Mouse (Mus musculus) limb, embryonic 11.5 days (tissue): ENCODE results near the gene Desi1. TPM values are rescaled to one million over a fixed set of nuclear protein-coding genes. Genes with fewer than 3 reads are reported as not detected.

Experiments used
- ATAC-seq: fragments of 200-750 bp; cut with Nextera tagmentation; 2 replicates; pipeline ENCODE4 v1.8.0; 2017; ENCODE audit warnings: low read depth; ENCODE audit not compliant: insufficient number of reproducible peaks, low FRiP score, low TSS enrichment
- DNase-seq: peaks from one replicate; pipeline ENCODE4 v3.0.0-alpha.2; 2015; ENCODE audit warnings: low spot score
- H3K27ac ChIP-seq: fragments of 300-500 bp; sonication (generic); replicated peaks from 2 replicates; pipeline ENCODE4 v1.5.1; 2014; ENCODE audit warnings: low read depth, mild to moderate bottlenecking, low read length
- H3K27me3 ChIP-seq: fragments of 300-500 bp; sonication (generic); 2 replicates; pipeline ENCODE4 v1.6.1; 2014; ENCODE audit warnings: mild to moderate bottlenecking, low read length, mixed read lengths; ENCODE audit not compliant: control insufficient read depth, insufficient read depth
- H3K36me3 ChIP-seq: fragments of 300-500 bp; sonication (generic); 2 replicates; pipeline ENCODE4 v1.6.1; 2014; ENCODE audit warnings: mild to moderate bottlenecking, low read length, moderate library complexity, mixed read lengths; ENCODE audit not compliant: control insufficient read depth, insufficient read depth
- H3K4me1 ChIP-seq: fragments of 300-500 bp; sonication (generic); 2 replicates; pipeline ENCODE4 v1.6.1; 2014; ENCODE audit warnings: low read length, mixed read lengths; ENCODE audit not compliant: control insufficient read depth, insufficient read depth
- H3K4me2 ChIP-seq: fragments of 300-500 bp; sonication (generic); 2 replicates; pipeline ENCODE4 v1.6.1; 2014; ENCODE audit warnings: low read depth, mild to moderate bottlenecking, moderate library complexity; ENCODE audit not compliant: severe bottlenecking
- H3K4me3 ChIP-seq: fragments of 300-500 bp; sonication (generic); 2 replicates; pipeline ENCODE4 v1.5.1; 2014; ENCODE audit warnings: low read depth, low read length
- H3K9ac ChIP-seq: fragments of 300-500 bp; sonication (generic); 2 replicates; pipeline ENCODE4 v1.6.1; 2014; ENCODE audit warnings: mild to moderate bottlenecking, low read length
- H3K9me3 ChIP-seq: fragments of 300-500 bp; sonication (generic); 2 replicates; pipeline ENCODE4 v1.6.1; 2016; ENCODE audit warnings: low read length; ENCODE audit not compliant: control insufficient read depth
- WGBS: fragments of 180-500 bp; shearing (Covaris S2); extraction: QIAGEN DNeasy Blood & Tissue Kit; methylation state at CpG from one replicate; pipeline ENCODE4 v1.1.7; 2014; 5-methylcytosine and 5-hydroxymethylcytosine counted together
- polyA plus RNA-seq: library from polyadenylated mRNA; unstranded; fragments of >200 nt; fragmentation: Nextera tagmentation; extraction: Ambion mirVana; gene quantifications from 2 replicates; pipeline ENCODE4 v1.2.1, GENCODE M21; 2014

The Desi1 gene
- polyA plus RNA-seq, 1 experiment from 2014 or later: 34.4 TPM

DNA sequence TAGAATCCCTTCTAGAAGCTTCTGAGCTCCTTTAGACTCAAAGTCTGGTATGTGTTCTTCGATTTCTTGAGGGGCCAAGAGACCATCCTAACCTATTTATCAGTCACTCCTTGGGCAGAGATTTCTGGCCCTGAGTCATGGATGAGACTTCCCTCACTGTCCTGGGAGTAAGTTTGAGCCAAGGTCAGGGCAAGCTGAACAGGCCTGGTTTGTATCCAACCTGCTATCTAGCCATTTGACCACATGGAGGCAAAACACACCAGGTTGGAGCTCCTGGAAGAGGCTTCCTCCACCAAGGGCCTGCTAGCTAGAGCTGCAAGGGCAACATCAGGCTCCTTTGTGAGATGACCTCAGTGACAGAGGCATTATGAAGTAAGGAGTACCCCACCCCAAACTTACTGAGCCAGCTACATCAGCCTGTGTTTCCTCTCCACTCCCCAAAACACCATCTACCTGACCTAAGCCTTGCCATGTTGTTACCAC is 25.1 kb upstream of the Desi1 start, which contains the start of gene 4930407I10Rik:
Gene 4930407I10Rik, plus strand, starts transcription at position 433 of the 483 bp plus-strand sequence.
- Histone ChIP-seq H3K9me3 (no peaks in the 10 kb centered on the region), H3K27me3 (no peaks in the 10 kb centered on the region), H3K27ac (no peak within 1 kb of the TSS), H3K9ac (no peak within 1 kb of the TSS), H3K36me3 (no peaks in the 10 kb centered on the region), H3K4me1 (no peaks in the 10 kb centered on the region), H3K4me3 (no peak within 1 kb of the TSS), H3K4me2 (no peak within 1 kb of the TSS)
- ATAC-seq: no peak
- DNase-seq: no peak
- 83% methylated on average over 1 of the region's 1 CpGs for WGBS

DNA sequence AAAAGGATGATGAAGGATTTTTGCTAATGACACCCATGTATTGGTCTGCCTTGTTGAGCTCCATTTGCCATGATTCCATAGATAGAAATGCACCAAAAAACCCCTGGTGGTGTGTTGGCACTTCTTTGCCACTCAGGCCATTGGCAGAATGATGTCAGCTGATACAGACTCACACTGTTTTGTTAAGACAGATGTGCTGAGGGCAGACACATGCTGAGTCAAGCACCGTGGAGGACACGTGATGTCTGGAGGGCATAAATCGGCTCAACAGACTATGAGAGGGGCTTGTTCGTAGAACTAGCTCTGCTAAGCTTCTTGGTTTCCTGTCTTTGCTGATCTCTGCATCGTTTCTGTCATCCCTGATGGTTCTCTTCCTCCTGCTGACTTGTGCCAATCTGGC is 18.9 kb upstream of the Desi1 start:
- H3K36me3 ChIP-seq: no peaks in the 10 kb centered on the region
- ATAC-seq (no peak), DNase-seq (no peak)
- H3K4me2 ChIP-seq: no peak overlapping the region
- 73% methylated on average over 5 of the region's 5 CpGs for WGBS
- H3K9me3 ChIP-seq: no peaks in the 10 kb centered on the region
- H3K9ac ChIP-seq: no peak overlapping the region
- H3K27ac ChIP-seq: no peak overlapping the region
- no peak overlapping the region for H3K4me3 ChIP-seq
- H3K27me3 ChIP-seq: no peaks in the 10 kb centered on the region
- no peaks in the 10 kb centered on the region for H3K4me1 ChIP-seq

DNA sequence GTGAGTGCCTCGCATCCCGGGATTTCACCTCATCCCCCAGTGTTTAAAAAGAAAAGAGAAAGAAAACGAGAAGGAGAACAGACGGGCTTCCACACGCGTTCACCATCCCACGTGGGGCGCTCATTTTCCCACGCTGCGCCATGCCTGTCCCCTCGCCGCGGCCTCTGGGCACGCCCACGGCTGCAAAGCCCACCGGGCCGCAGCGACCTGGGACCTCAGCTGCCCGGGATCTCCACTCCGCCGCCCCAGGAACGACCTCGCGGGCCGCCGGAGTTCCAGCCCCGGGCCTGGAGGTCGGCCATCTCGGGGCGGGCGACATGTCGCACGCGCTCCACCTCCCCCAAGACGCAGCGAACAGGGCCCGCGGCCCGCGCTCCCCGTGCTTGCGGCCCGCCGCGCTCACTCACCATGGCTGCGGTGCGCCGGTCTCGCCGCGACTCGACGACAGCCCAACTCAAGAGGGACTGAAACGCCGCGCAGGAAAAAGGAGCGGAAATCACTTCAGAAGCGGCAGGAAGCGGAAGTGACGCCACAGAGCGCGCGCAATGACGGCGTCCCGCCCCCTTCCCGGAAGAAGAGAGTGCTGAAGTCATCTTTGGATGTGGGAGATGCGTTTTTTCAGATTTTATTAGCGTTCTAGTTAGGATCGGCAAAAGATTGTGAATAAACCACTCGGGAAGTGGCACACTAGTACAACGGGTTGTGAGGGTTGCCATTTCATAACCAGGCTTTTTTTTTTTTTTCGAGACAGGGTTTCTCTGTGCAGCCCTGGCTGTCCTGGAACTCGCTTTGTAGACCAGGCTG is 13.6 kb upstream of the Desi1 start, which contains the start of gene Snu13:
Gene Snu13, minus strand, starts transcription at position 519 of the 804 bp plus-strand sequence.
- Histone ChIP-seq H3K27ac (peak within 1 kb of the TSS; percentile 75), H3K4me3 (peak within 1 kb of the TSS; percentile 92), H3K9me3 (no peaks in the 10 kb centered on the region), H3K36me3 (no peaks in the 10 kb centered on the region; the same call in 1 of the 2 replicates), H3K27me3 (no peaks in the 10 kb centered on the region), H3K4me2 (peak within 1 kb of the TSS; percentile 74), H3K4me1 (peaks cover 3% of the 10 kb centered on the region; the same call in 1 of the 2 replicates), H3K9ac (peak within 1 kb of the TSS; percentile 90)
- peak; percentile 94 for DNase-seq
- WGBS: under 1% methylated on average over 74 of the region's 74 CpGs
- ATAC-seq: peak; percentile 80

DNA sequence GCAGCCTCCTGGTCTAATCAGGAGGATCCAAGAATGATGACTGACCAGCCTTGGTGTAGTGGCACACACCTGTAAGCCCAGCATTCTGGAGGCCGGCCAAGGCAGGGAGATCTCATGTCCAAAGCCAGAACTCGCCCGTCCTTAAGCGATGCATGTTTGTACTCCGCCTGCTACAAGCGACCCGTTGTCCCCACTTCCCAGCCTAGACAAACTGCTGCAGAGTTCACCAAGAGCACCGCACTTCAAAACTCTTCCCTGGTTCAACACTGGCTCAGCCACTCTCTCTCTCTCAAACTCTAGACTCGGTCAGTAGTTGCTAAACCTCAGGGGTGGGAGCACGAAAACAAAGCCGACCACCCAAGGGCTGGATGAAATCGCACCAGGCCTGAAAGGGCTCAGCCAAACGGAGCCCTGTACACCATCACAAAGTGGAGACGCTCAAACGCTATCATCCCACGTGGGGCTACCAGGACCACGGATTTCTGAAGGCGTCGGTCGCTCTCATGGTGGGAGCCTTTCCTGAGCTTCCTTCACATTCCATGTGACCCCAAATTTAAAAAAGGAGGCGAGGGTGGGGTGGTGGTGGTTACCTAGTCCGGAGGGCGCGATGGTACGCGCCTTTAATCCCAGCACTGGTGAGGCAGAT is 12.7 kb upstream of the Desi1 start:
- Histone ChIP-seq H3K27me3 (no peaks in the 10 kb centered on the region), H3K27ac (no peak overlapping the region), H3K4me2 (peak overlapping the region; percentile 74), H3K9ac (peak overlapping the region; percentile 90), H3K36me3 (no peaks in the 10 kb centered on the region; the same call in 1 of the 2 replicates), H3K4me1 (peaks cover 3% of the 10 kb centered on the region; the same call in 1 of the 2 replicates), H3K4me3 (peak overlapping the region; percentile 92), H3K9me3 (no peaks in the 10 kb centered on the region)
- ATAC-seq: no peak
- peak; percentile 23 for DNase-seq
- WGBS: 4% methylated on average over 26 of the region's 26 CpGs

DNA sequence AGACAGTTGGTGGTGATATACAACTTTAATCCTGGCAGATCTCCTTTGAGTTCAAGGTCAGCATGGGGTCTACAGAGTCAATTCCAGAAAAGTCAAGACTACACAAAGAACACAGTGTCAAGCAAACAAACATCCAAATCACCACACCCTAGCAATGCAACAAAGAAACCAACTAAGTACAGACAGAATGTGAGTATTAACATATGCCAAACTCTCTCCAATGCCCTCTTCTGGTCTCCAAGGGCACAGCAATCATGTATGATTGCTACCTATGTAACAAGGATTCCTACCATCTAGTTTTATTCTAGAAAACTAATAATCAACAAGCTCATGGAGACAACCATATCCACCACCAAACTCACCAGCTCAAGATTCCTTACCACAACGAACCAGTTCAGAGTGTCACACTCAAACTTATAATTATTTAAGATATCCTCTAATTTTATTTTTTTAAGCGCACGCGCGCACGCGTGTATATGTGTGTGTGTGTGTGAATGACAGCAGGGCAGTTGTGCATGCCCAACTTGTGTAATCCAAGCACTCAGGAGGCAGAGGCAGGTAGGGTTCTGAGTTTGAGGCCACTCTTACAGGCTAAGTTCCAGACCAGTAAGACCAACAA is 10.6 kb upstream of the Desi1 start:
- peaks cover 9% of the 10 kb centered on the region; the same call in 1 of the 2 replicates for H3K36me3 ChIP-seq
- no peak overlapping the region for H3K4me2 ChIP-seq
- 96% methylated on average over 7 of the region's 7 CpGs for WGBS
- no peak for DNase-seq
- H3K4me1 ChIP-seq: peaks cover 3% of the 10 kb centered on the region; the same call in 1 of the 2 replicates
- H3K4me3 ChIP-seq: no peak overlapping the region
- H3K27ac ChIP-seq: no peak overlapping the region
- no peaks in the 10 kb centered on the region for H3K9me3 ChIP-seq
- no peak for ATAC-seq
- H3K9ac ChIP-seq: no peak overlapping the region
- no peaks in the 10 kb centered on the region for H3K27me3 ChIP-seq

DNA sequence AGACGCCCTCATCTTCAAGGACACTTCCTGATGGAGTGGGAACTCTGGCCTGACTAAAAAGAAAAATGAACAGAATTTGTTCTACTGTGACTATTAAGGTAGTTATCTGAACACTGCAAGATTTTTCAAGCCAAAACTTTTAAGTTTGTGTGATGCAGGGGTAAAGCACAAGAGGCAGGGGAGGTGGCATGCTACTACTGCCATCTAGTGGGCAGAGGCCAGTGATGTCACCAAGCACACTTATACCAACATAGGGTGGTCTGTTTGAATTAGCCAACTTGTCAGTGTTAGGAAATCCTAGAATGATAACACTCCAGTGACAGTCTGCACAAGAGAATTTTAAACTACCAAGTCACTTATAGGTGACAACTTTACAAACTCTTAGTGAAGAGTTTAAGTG is 7.0 kb upstream of the Desi1 start:
- H3K27ac ChIP-seq: no peak overlapping the region
- DNase-seq (peak; percentile 68), ATAC-seq (no peak)
- no peaks in the 10 kb centered on the region for H3K27me3 ChIP-seq
- no peak overlapping the region for H3K4me2 ChIP-seq
- no peaks in the 10 kb centered on the region for H3K9me3 ChIP-seq
- H3K36me3 ChIP-seq: peaks cover 16% of the 10 kb centered on the region; the same call in 1 of the 2 replicates
- H3K4me1 ChIP-seq: no peaks in the 10 kb centered on the region
- 100% methylated on average over 1 of the region's 1 CpGs for WGBS
- H3K9ac ChIP-seq: no peak overlapping the region
- H3K4me3 ChIP-seq: no peak overlapping the region

DNA sequence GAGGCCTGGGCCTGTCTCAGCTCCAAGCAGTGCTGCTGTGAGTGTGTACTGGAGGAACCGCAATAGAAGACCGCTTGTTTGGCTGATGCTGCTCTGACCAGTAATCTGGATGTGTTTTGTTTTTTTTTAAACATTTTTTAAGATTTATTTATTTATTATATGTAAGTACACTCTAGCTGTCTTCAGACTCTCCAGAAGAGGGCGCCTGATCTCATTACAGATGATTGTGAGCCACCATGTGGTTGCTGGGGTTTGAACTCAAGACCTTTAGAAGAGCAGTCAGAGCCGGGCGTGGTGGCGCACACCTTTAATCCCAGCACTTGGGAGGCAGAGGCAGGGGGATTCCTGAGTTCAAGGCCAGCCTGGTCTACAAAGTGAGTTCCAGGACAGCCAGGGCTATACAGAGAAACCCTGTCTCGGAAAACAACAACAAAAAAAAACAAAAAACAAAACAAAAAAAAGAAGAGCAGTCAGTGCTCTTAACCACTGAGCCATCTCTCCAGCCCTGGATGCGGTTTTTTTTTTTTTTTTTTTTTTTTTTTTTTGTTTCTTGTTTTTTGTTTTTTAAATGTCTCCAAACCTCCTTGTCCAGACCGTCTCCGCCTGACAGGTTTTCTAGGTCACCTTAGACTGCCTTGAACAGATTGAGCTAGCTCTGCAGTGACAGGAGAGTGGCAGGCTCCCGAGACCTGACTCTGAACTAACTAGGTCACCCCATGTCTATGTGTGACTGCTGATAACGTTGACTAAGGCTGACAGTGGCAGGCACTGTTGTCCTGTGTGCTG is 2.4 kb upstream of the Desi1 start:
- peak; percentile 33 for DNase-seq
- no peak overlapping the region for H3K4me3 ChIP-seq
- peaks cover 16% of the 10 kb centered on the region; the same call in 1 of the 2 replicates for H3K36me3 ChIP-seq
- no peaks in the 10 kb centered on the region for H3K27me3 ChIP-seq
- no peak overlapping the region for H3K27ac ChIP-seq
- H3K4me2 ChIP-seq: no peak overlapping the region
- H3K9ac ChIP-seq: no peak overlapping the region
- no peaks in the 10 kb centered on the region for H3K4me1 ChIP-seq
- no peaks in the 10 kb centered on the region for H3K9me3 ChIP-seq
- 82% methylated on average over 12 of the region's 12 CpGs for WGBS
- no peak for ATAC-seq
